11 mouse cellular contexts compared by ENCODE assay signal in genomic region chr19:3907876-3908660, GRCm38 (mm10). TPM values are rescaled to one million over a fixed set of nuclear protein-coding genes. Genes with fewer than 3 reads are reported as not detected.
A peak's percentile ranks its signal among the peaks of the same experiment; 100 is the strongest.
DNase-seq lines count a peak whose midpoint lies in the region; ATAC-seq and TF ChIP-seq lines count a peak whose summit lies in the region.
"Had no signal": no experiment of that assay in that cellular context is flagged by ENCODE, and none has a peak within 500 bp of the region (broad histone marks: within the 10 kb centered on the region; RNA-seq: fewer than 3 reads in every experiment).

No protein-coding gene starts in this region.

- no peak for TF ChIP-seq POLR2A in limb, embryonic 14.5 days (IDR thresholded peaks at IDR 0.05; ENCODE audit: borderline replicate concordance, extremely low read depth, insufficient read depth, insufficient read length)

- no peaks in the 10 kb centered on the region for H3K9me3 ChIP-seq in heart, embryonic 12.5 days (replicated peaks)
- H3K9me3 ChIP-seq in midbrain, embryonic 16.5 days (replicated peaks; ENCODE audit: control insufficient read depth, low read length, poor library complexity, severe bottlenecking), result no peaks in the 10 kb centered on the region
- H3K9me3 ChIP-seq in midbrain, embryonic 11.5 days (ENCODE audit: control insufficient read depth, low read length), result no peaks in the 10 kb centered on the region
- H3K9me3 ChIP-seq in limb, embryonic 14.5 days (ENCODE audit: control insufficient read depth, low read length), result no peaks in the 10 kb centered on the region
- no peaks in the 10 kb centered on the region for H3K9me3 ChIP-seq in stomach, postnatal 0 days (ENCODE audit: control insufficient read depth, low read length)

- WGBS in heart, embryonic 12.5 days, result 76% methylated on average over 8 of the region's 8 CpGs
- 86% methylated on average over 8 of the region's 8 CpGs for WGBS in midbrain, embryonic 16.5 days
- WGBS in midbrain, embryonic 11.5 days, result 84% methylated on average over 8 of the region's 8 CpGs
- 79% methylated on average over 8 of the region's 8 CpGs for WGBS in limb, embryonic 14.5 days
- 68% methylated on average over 8 of the region's 8 CpGs for whole genome bisulfite sequencing in stomach, postnatal 0 days

- no peak overlapping the region for H3K27ac ChIP-seq in heart, embryonic 12.5 days (ENCODE audit: poor library complexity, severe bottlenecking)
- no peak overlapping the region for H3K27ac ChIP-seq in midbrain, embryonic 16.5 days (ENCODE audit: low read length)
- H3K27ac ChIP-seq in midbrain, embryonic 11.5 days (ENCODE audit: low read depth, low read length), result no peak overlapping the region
- no peak overlapping the region for H3K27ac ChIP-seq in limb, embryonic 14.5 days (replicated peaks; ENCODE audit: low read depth, low read length)
- peak overlapping the region; percentile 65; the same call in 1 of the 2 replicates for H3K27ac ChIP-seq in stomach, postnatal 0 days (replicated peaks)

- H3K9ac ChIP-seq in heart, embryonic 12.5 days, result peak overlapping the region; percentile 74; the same call in 1 of the 2 replicates
- H3K9ac ChIP-seq in midbrain, embryonic 16.5 days (ENCODE audit: low read depth, low read length), result no peak overlapping the region
- H3K9ac ChIP-seq in midbrain, embryonic 11.5 days (ENCODE audit: low read length), result no peak overlapping the region
- H3K9ac ChIP-seq in limb, embryonic 14.5 days (ENCODE audit: low read depth, low read length, severe bottlenecking), result peak overlapping the region; percentile 61; the same call in 1 of the 2 replicates
- H3K9ac ChIP-seq in stomach, postnatal 0 days (ENCODE audit: low read length), result 0 out of 2 replicates have a peak overlapping the region, but pooled peaks have one; percentile 74

- H3K27me3 ChIP-seq in heart, embryonic 12.5 days (replicated peaks), result no peaks in the 10 kb centered on the region
- no peaks in the 10 kb centered on the region; the same call in 1 of the 2 replicates for H3K27me3 ChIP-seq in midbrain, embryonic 16.5 days (ENCODE audit: control insufficient read depth, insufficient read depth, low read depth, low read length)
- no peaks in the 10 kb centered on the region; the same call in 1 of the 2 replicates for H3K27me3 ChIP-seq in midbrain, embryonic 11.5 days (ENCODE audit: control insufficient read depth, insufficient read depth, low read length)
- no peaks in the 10 kb centered on the region for H3K27me3 ChIP-seq in limb, embryonic 14.5 days (ENCODE audit: control insufficient read depth, insufficient read depth, low read length)
- H3K27me3 ChIP-seq in stomach, postnatal 0 days (ENCODE audit: control insufficient read depth, insufficient read depth, low read length), result no peaks in the 10 kb centered on the region

- no peak overlapping the region for H3K4me3 ChIP-seq in heart, embryonic 12.5 days
- no peak overlapping the region for H3K4me3 ChIP-seq in midbrain, embryonic 16.5 days (ENCODE audit: low read depth, low read length)
- no peak overlapping the region for H3K4me3 ChIP-seq in midbrain, embryonic 11.5 days (ENCODE audit: low read depth, low read length)
- H3K4me3 ChIP-seq in limb, embryonic 14.5 days (replicated peaks; ENCODE audit: low read length), result peak overlapping the region; percentile 52; the same call in 1 of the 2 replicates
- no peak overlapping the region; the same call in 1 of the 2 replicates for H3K4me3 ChIP-seq in stomach, postnatal 0 days (ENCODE audit: low read depth, low read length)

- peaks cover 47% of the 10 kb centered on the region for H3K4me1 ChIP-seq in heart, embryonic 12.5 days (replicated peaks)
- peaks cover 17% of the 10 kb centered on the region for H3K4me1 ChIP-seq in midbrain, embryonic 16.5 days (ENCODE audit: control insufficient read depth, insufficient read depth, low read length)
- peaks cover 22% of the 10 kb centered on the region for H3K4me1 ChIP-seq in midbrain, embryonic 11.5 days (ENCODE audit: control insufficient read depth, insufficient read depth, low read length)
- peaks cover 36% of the 10 kb centered on the region for H3K4me1 ChIP-seq in limb, embryonic 14.5 days (ENCODE audit: control insufficient read depth, insufficient read depth, low read length)
- peaks cover 14% of the 10 kb centered on the region; the same call in 1 of the 2 replicates for H3K4me1 ChIP-seq in stomach, postnatal 0 days (replicated peaks; ENCODE audit: control insufficient read depth, insufficient read depth)

- no peak for DNase-seq in heart, postnatal 14 days
- DNase-seq in midbrain, embryonic 11.5 days (ENCODE audit: low spot score, missing footprints), result no peak
- DNase-seq in limb, embryonic 14.5 days (ENCODE audit: low spot score), result no peak
- DNase-seq in stomach, postnatal 0 days (ENCODE audit: low spot score), result no peak
- no peak for DNase-seq in Muller cell, postnatal 12 days (ENCODE audit: inconsistent ontology term)
- DNase-seq: cerebellum, postnatal 36 days had no signal

- no peak for TF ChIP-seq EP300 in stomach, postnatal 0 days (optimal IDR thresholded peaks at IDR 0.05)

- no peak for ATAC-seq in heart, embryonic 12.5 days (ENCODE audit: insufficient number of reproducible peaks, low FRiP score)
- ATAC-seq in midbrain, embryonic 16.5 days, result no peak
- no peak for ATAC-seq in midbrain, embryonic 11.5 days (ENCODE audit: low FRiP score)
- ATAC-seq in limb, embryonic 14.5 days (ENCODE audit: low FRiP score, low read depth), result no peak
- ATAC-seq in stomach, postnatal 0 days (ENCODE audit: low FRiP score, low TSS enrichment), result no peak
- ATAC-seq in CD4-positive, CD25-positive, alpha-beta regulatory T cell, adult 4 months, result no peak

- peaks cover 43% of the 10 kb centered on the region for H3K36me3 ChIP-seq in heart, embryonic 12.5 days
- H3K36me3 ChIP-seq in midbrain, embryonic 16.5 days (ENCODE audit: control insufficient read depth, insufficient read depth, low read length), result peaks cover 17% of the 10 kb centered on the region
- H3K36me3 ChIP-seq in midbrain, embryonic 11.5 days (ENCODE audit: control insufficient read depth, insufficient read depth, low read length), result peaks cover 10% of the 10 kb centered on the region; the same call in 1 of the 2 replicates
- H3K36me3 ChIP-seq in limb, embryonic 14.5 days (ENCODE audit: control insufficient read depth, insufficient read depth, low read length), result peaks cover 33% of the 10 kb centered on the region
- peaks cover 18% of the 10 kb centered on the region for H3K36me3 ChIP-seq in stomach, postnatal 0 days (ENCODE audit: control insufficient read depth, insufficient read depth, low read length)

- peak overlapping the region; percentile 79 for H3K4me2 ChIP-seq in heart, embryonic 12.5 days
- H3K4me2 ChIP-seq in midbrain, embryonic 16.5 days (ENCODE audit: low read length), result peak overlapping the region; percentile 66; the same call in 1 of the 2 replicates
- no peak overlapping the region for H3K4me2 ChIP-seq in midbrain, embryonic 11.5 days
- peak overlapping the region; percentile 75 for H3K4me2 ChIP-seq in limb, embryonic 14.5 days (replicated peaks; ENCODE audit: low read depth, low read length, severe bottlenecking)
- H3K4me2 ChIP-seq in stomach, postnatal 0 days (replicated peaks; ENCODE audit: low read depth), result peak overlapping the region; percentile 81

- intact Hi-C loops in heart, postnatal 14 days (cut with DNase I), result no loop called here

- no peak for TF ChIP-seq CTCF in stomach, postnatal 0 days (IDR thresholded peaks at IDR 0.05; ENCODE audit: low read depth)

RNA-seq across cellular contexts. Expression of gene Tcirg1, which starts 1.1 kb away (rescaled TPM):
- 22.3 and 26.1 TPM in 2 replicates for polyA plus RNA-seq in heart, embryonic 12.5 days (2016; fragmentation: Nextera tagmentation; extraction: Ambion mirVana)
- 10 to 100 TPM; 16.0 to 20.4 TPM for total RNA-seq in heart, postnatal 14 days (2021)
- 12.5 and 12.6 TPM in 2 replicates for polyA plus RNA-seq in midbrain, embryonic 16.5 days (2015; fragmentation: Nextera tagmentation; extraction: Ambion mirVana)
- polyA plus RNA-seq in midbrain, embryonic 11.5 days (2014; fragmentation: Nextera tagmentation; extraction: Ambion mirVana), result 7.7 and 8.9 TPM in 2 replicates
- 145 and 191 TPM in 2 replicates for polyA plus RNA-seq in limb, embryonic 14.5 days (2012; rRNA removed)
- polyA plus RNA-seq in limb, embryonic 14.5 days (2014; fragmentation: Nextera tagmentation; extraction: Ambion mirVana), result 36.8 and 37.8 TPM in 2 replicates
- polyA plus RNA-seq in stomach, postnatal 0 days (2015; fragmentation: Nextera tagmentation; extraction: Ambion mirVana), result 17.4 and 21.8 TPM in 2 replicates
- polyA plus RNA-seq in CD4-positive, CD25-positive, alpha-beta regulatory T cell, adult 4 months (2017; shearing (Covaris generic)), result 100 to 1,000 TPM in 1 of 2 experiments, 10 to 100 TPM in 1; 51.3 to 100 TPM

RNA-seq across cellular contexts. Expression of gene Ndufs8, which starts 4.5 kb away (rescaled TPM):
- 298 and 324 TPM in 2 replicates for polyA plus RNA-seq in heart, embryonic 12.5 days (2016; fragmentation: Nextera tagmentation; extraction: Ambion mirVana)
- 100 to 1,000 TPM; 438 to 441 TPM for total RNA-seq in heart, postnatal 14 days (2021)
- polyA plus RNA-seq in midbrain, embryonic 16.5 days (2015; fragmentation: Nextera tagmentation; extraction: Ambion mirVana), result 229 and 245 TPM in 2 replicates
- polyA plus RNA-seq in midbrain, embryonic 11.5 days (2014; fragmentation: Nextera tagmentation; extraction: Ambion mirVana), result 209 and 235 TPM in 2 replicates
- polyA plus RNA-seq in limb, embryonic 14.5 days (2012; rRNA removed), result 186 and 202 TPM in 2 replicates
- polyA plus RNA-seq in limb, embryonic 14.5 days (2014; fragmentation: Nextera tagmentation; extraction: Ambion mirVana), result 314 and 322 TPM in 2 replicates
- polyA plus RNA-seq in stomach, postnatal 0 days (2015; fragmentation: Nextera tagmentation; extraction: Ambion mirVana), result 277 and 284 TPM in 2 replicates
- polyA plus RNA-seq in CD4-positive, CD25-positive, alpha-beta regulatory T cell, adult 4 months (2017; shearing (Covaris generic)), result 100 to 1,000 TPM; 219 to 234 TPM

RNA-seq across cellular contexts. Expression of gene Aldh3b1, which starts 21.5 kb away (rescaled TPM):
- 2.0 and 2.3 TPM in 2 replicates for polyA plus RNA-seq in heart, embryonic 12.5 days (2016; fragmentation: Nextera tagmentation; extraction: Ambion mirVana)
- total RNA-seq in heart, postnatal 14 days (2021), result 1 to 10 TPM; 2.6 to 3.2 TPM
- 1.8 and 2.0 TPM in 2 replicates for polyA plus RNA-seq in midbrain, embryonic 16.5 days (2015; fragmentation: Nextera tagmentation; extraction: Ambion mirVana)
- polyA plus RNA-seq in midbrain, embryonic 11.5 days (2014; fragmentation: Nextera tagmentation; extraction: Ambion mirVana), result 0.67 and 0.99 TPM in 2 replicates
- polyA plus RNA-seq in limb, embryonic 14.5 days (2012; rRNA removed), result 1.8 and 1.9 TPM in 2 replicates
- polyA plus RNA-seq in limb, embryonic 14.5 days (2014; fragmentation: Nextera tagmentation; extraction: Ambion mirVana), result 2.6 and 2.9 TPM in 2 replicates
- 1.8 and 2.2 TPM in 2 replicates for polyA plus RNA-seq in stomach, postnatal 0 days (2015; fragmentation: Nextera tagmentation; extraction: Ambion mirVana)
- under 1 TPM in 1 of 2 experiments, not detected in 1; 0.85 TPM for polyA plus RNA-seq in CD4-positive, CD25-positive, alpha-beta regulatory T cell, adult 4 months (2017; shearing (Covaris generic))

RNA-seq across cellular contexts. Expression of gene Unc93b1, which starts 26.9 kb away (rescaled TPM):
- 7.8 and 8.9 TPM in 2 replicates for polyA plus RNA-seq in heart, embryonic 12.5 days (2016; fragmentation: Nextera tagmentation; extraction: Ambion mirVana)
- total RNA-seq in heart, postnatal 14 days (2021), result 10 to 100 TPM; 21.7 to 21.9 TPM
- 9.7 and 9.9 TPM in 2 replicates for polyA plus RNA-seq in midbrain, embryonic 16.5 days (2015; fragmentation: Nextera tagmentation; extraction: Ambion mirVana)
- 5.9 and 7.1 TPM in 2 replicates for polyA plus RNA-seq in midbrain, embryonic 11.5 days (2014; fragmentation: Nextera tagmentation; extraction: Ambion mirVana)
- polyA plus RNA-seq in limb, embryonic 14.5 days (2012; rRNA removed), result 33.3 and 40.7 TPM in 2 replicates
- polyA plus RNA-seq in limb, embryonic 14.5 days (2014; fragmentation: Nextera tagmentation; extraction: Ambion mirVana), result 21.9 and 23.3 TPM in 2 replicates
- 17.4 and 19.7 TPM in 2 replicates for polyA plus RNA-seq in stomach, postnatal 0 days (2015; fragmentation: Nextera tagmentation; extraction: Ambion mirVana)
- 10 to 100 TPM; 20.8 to 54.2 TPM for polyA plus RNA-seq in CD4-positive, CD25-positive, alpha-beta regulatory T cell, adult 4 months (2017; shearing (Covaris generic))

RNA-seq across cellular contexts. Expression of gene Aldh3b3, which starts 50.4 kb away (rescaled TPM):
- polyA plus RNA-seq in heart, embryonic 12.5 days (2016; fragmentation: Nextera tagmentation; extraction: Ambion mirVana), result not detected in 2 replicates
- under 1 TPM; 0.12 to 0.31 TPM for total RNA-seq in heart, postnatal 14 days (2021)
- polyA plus RNA-seq in midbrain, embryonic 16.5 days (2015; fragmentation: Nextera tagmentation; extraction: Ambion mirVana), result not detected in 2 replicates
- not detected in 2 replicates for polyA plus RNA-seq in midbrain, embryonic 11.5 days (2014; fragmentation: Nextera tagmentation; extraction: Ambion mirVana)
- 0.32 and 0.52 TPM in 2 replicates for polyA plus RNA-seq in limb, embryonic 14.5 days (2012; rRNA removed)
- 0.33 and 0.39 TPM in 2 replicates for polyA plus RNA-seq in limb, embryonic 14.5 days (2014; fragmentation: Nextera tagmentation; extraction: Ambion mirVana)
- 1.1 TPM in 2 replicates for polyA plus RNA-seq in stomach, postnatal 0 days (2015; fragmentation: Nextera tagmentation; extraction: Ambion mirVana)
- not detected for polyA plus RNA-seq in CD4-positive, CD25-positive, alpha-beta regulatory T cell, adult 4 months (2017; shearing (Covaris generic))
- total RNA-seq: layer of hippocampus, postnatal 25 days had no signal
- polyA plus RNA-seq: neural tube, embryonic 11.5 days had no signal

Comparison
In these comparisons a context has a peak if more than half of its experiments do, and no peak if none do; other contexts are left out.
1. H3K9ac ChIP-seq: peak in heart, embryonic 12.5 days (single experiment), limb, embryonic 14.5 days (single experiment) and stomach, postnatal 0 days (single experiment); none in midbrain, embryonic 16.5 days (single experiment) and midbrain, embryonic 11.5 days (single experiment).